Mouse (Mus musculus) C2C12 (cell line): ENCODE measurements around the gene Abcb4.
"Not testable (repeated sequence)": the region's sequence is repeated elsewhere in the genome, so short reads cannot be mapped to it uniquely, and the experiment has no call there.

Experiments used
- CTCF ChIP-seq: IDR thresholded peaks from one replicate; pipeline ENCODE4 v1.5.1; 2011; ENCODE audit not compliant: control insufficient read depth, insufficient read depth, insufficient read length
- MAX ChIP-seq: IDR thresholded peaks from one replicate; pipeline ENCODE4 v1.6.1; 2011; ENCODE audit warnings: mild to moderate bottlenecking, control low read depth
- USF1 ChIP-seq: IDR thresholded peaks from one replicate; pipeline ENCODE4 v1.6.1; 2011; ENCODE audit warnings: low read depth, mild to moderate bottlenecking, control low read depth, moderate library complexity

DNA sequence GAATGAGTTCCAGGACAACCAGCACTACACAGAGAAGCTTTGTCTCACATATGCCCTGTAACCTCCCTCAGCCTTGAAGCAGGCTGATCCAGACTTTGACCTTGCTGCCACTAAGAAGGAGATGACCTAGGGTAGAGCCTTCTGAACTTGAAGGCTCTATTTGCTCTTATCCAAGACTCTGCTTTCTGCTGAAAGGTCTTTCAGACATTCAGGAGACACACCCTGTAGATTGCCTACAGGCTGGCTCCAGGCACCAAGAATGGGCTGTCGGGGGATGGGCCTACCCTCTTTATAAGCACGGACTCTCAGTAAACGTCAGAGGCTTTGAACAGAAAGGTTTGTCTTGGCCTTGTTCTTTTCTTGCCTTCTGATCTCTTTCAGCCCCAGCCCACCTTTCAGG, 113.1 kb downstream of the Abcb4 start:
- not testable (repeated sequence) for TF ChIP-seq CTCF, USF1, MAX
